Mouse (Mus musculus): ENCODE results near the gene Paf1.

DNA sequence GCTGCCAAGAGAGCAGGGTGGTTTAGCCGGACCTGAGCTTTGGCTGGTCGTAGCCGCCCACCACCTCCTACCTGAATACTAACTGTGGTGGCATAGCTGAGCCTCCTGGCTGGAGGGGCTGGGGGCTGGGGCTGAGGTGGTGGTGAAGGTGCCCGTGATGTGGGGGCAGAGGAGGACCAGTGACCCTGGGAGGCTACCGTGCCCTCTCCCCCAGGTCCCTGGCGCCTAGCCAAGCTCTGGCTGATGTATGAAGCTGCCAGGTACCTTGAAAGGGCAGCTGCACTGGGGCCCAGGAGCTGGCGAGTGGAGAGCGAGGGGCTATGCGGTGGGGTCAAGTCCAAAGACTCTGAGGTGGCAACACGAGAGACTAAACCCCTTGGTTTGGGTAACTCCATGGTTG lies 32.9 kb upstream of the Paf1 start:
- TF ChIP-seq POLR2A (IDR thresholded peaks at IDR 0.05; ENCODE audit: control insufficient read depth in 1 of 2, insufficient read depth in 1 of 2, low read depth in 1 of 2, low read length in 2 of 2, poor library complexity in 1 of 2): no peak
- TF ChIP-seq MAZ (IDR thresholded peaks at IDR 0.05; ENCODE audit: low read depth, low read length): no peak
- no peak for TF ChIP-seq CTCF (IDR thresholded peaks at IDR 0.05 in 2 of 3, conservative IDR thresholded peaks at IDR 0.05 in 1 of 3; ENCODE audit: control insufficient read depth in 1 of 3, insufficient read depth in 1 of 3, low read depth in 2 of 3, low read length in 3 of 3, poor library complexity in 1 of 3, severe bottlenecking in 1 of 3)
- TF ChIP-seq HCFC1 (IDR thresholded peaks at IDR 0.05; ENCODE audit: low read depth, low read length): no peak
- no peak for TF ChIP-seq CHD2 (IDR thresholded peaks at IDR 0.05; ENCODE audit: low read length)
- TF ChIP-seq KAT2A (conservative IDR thresholded peaks at IDR 0.05; ENCODE audit: low read depth, low read length): no peak
- TF ChIP-seq GATA1 (IDR thresholded peaks at IDR 0.05; ENCODE audit: low read depth, low read length): no peak
- no peak for TF ChIP-seq POLR2AphosphoS2 (IDR thresholded peaks at IDR 0.05; ENCODE audit: low read length)
- TF ChIP-seq RCOR1 (IDR thresholded peaks at IDR 0.05; ENCODE audit: low read depth, low read length): no peak
- no peak for TF ChIP-seq POLR2AphosphoS5 (IDR thresholded peaks at IDR 0.05; ENCODE audit: borderline replicate concordance, low read depth, low read length)
- no peak for TF ChIP-seq E2F4 (IDR thresholded peaks at IDR 0.05; ENCODE audit: borderline replicate concordance, low read depth, low read length)
- TF ChIP-seq SMC3 (IDR thresholded peaks at IDR 0.05; ENCODE audit: low read depth, low read length): no peak
- TF ChIP-seq ZMIZ1 (IDR thresholded peaks at IDR 0.05; ENCODE audit: low read depth, low read length): no peak
- TF ChIP-seq ZC3H11A (IDR thresholded peaks at IDR 0.05; ENCODE audit: low read depth, low read length): no peak

Measured in MEL (cell line).